Mouse (Mus musculus) olfactory bulb, adult 2 months (tissue): ENCODE data around the gene Cnih1.

Experiments
- CTCF ChIP-seq: fragments of 200-500 bp; IDR thresholded peaks from 2 replicates; pipeline ENCODE4 v1.5.1; 2012; ENCODE audit warnings: low read depth, mild to moderate bottlenecking, low read length, moderate library complexity; ENCODE audit not compliant: insufficient read depth
- POLR2A ChIP-seq: fragments of 200-500 bp; IDR thresholded peaks from 2 replicates; pipeline ENCODE4 v1.6.1; 2012; ENCODE audit warnings: mild to moderate bottlenecking, low read depth, low read length, moderate library complexity; ENCODE audit not compliant: insufficient read depth

- TF ChIP-seq CTCF (no peak), POLR2A (no peak)
Observed at GRCm38 (mm10) chr14:46823996-46824395, 35.8 kb upstream of the Cnih1 start.
